Mouse (Mus musculus): ENCODE measurements at regions not wholly inside any gene's neighbourhood (a gene's known extent, or its start where the extent isn't known, plus 50 kb on each side); places are given as distances from the start of the nearest gene placed in this dataset.

GRCm38 (mm10) chr5:76055849-76056248 lies 77.6 kb upstream of the Kdr start:
- Histone ChIP-seq H3K4me3 (replicated peaks; ENCODE audit: low read depth, low read length) (no peak overlapping the region), H3K4me1 (replicated peaks; ENCODE audit: insufficient read depth, low read length) (no peaks in the 10 kb centered on the region), H3K36me3 (ENCODE audit: insufficient read depth, low read length) (no peaks in the 10 kb centered on the region), H3K4me2 (ENCODE audit: low read length) (no peak overlapping the region), H3K9me3 (replicated peaks; ENCODE audit: low read length) (no peaks in the 10 kb centered on the region), H3K9ac (ENCODE audit: low read depth, low read length) (no peak overlapping the region), H3K27ac (no peak overlapping the region), H3K27me3 (ENCODE audit: insufficient read depth, low read length) (no peaks in the 10 kb centered on the region)
- DNase-seq (ENCODE audit: low spot score), result no peak
- ATAC-seq (replicated peaks; ENCODE audit: low FRiP score, low read depth), result no peak
- 80% methylated on average over 2 of the region's 2 CpGs for WGBS
- no peak for TF ChIP-seq CTCF (IDR thresholded peaks at IDR 0.05; ENCODE audit: low read depth)

DNA sequence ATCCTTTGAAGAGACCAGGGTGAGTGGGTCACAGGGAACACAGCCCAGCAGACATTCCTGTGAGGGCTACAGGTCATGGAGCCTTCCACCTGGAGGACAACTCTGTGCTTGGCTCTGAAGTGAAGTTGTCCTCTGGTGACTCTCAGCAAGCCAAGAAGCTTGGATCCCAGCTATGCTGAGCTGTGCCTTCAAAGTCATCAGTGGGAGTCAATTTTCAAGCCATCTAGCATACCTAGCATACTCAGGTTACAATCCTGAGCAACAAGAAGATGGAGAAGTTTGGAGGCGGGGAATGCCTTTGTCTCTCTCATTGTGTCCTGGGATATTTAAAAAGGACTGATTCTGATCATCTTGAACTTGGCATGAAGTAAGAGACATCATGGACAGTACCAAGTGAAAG lies 74.5 kb upstream of the Kdr start:
- Histone ChIP-seq H3K4me2 (ENCODE audit: low read length) (no peak overlapping the region), H3K9me3 (replicated peaks; ENCODE audit: low read length) (no peaks in the 10 kb centered on the region), H3K4me3 (replicated peaks; ENCODE audit: low read depth, low read length) (no peak overlapping the region), H3K4me1 (replicated peaks; ENCODE audit: insufficient read depth, low read length) (no peaks in the 10 kb centered on the region), H3K36me3 (ENCODE audit: insufficient read depth, low read length) (no peaks in the 10 kb centered on the region), H3K9ac (ENCODE audit: low read depth, low read length) (no peak overlapping the region), H3K27ac (no peak overlapping the region), H3K27me3 (ENCODE audit: insufficient read depth, low read length) (no peaks in the 10 kb centered on the region)
- 87% methylated on average over 1 of the region's 1 CpGs for WGBS
- ATAC-seq (replicated peaks; ENCODE audit: low FRiP score, low read depth) (no peak), DNase-seq (ENCODE audit: low spot score) (no peak)
- no peak for TF ChIP-seq CTCF (IDR thresholded peaks at IDR 0.05; ENCODE audit: low read depth)

DNA sequence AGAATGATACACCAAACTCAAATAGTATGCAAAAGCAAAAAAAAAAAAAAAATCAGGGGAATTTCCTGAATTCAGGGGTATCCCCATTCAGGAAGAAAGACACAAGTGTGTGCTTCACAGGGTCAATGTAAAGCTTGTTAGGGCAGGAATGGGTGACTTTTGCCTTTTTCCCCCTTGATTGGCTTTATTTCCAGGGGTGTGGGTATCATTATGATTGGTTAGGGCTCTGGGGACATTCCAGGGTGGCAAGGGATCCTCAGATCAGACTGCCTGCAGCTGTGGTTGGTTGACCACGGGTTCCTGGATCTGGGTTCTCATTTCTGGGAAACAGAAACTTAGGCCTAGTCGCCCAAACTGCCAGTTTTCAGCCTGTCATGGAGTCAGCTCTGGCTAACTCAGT lies 73.4 kb upstream of the Kdr start:
- Histone ChIP-seq H3K4me3 (replicated peaks; ENCODE audit: low read depth, low read length) (no peak overlapping the region), H3K27ac (no peak overlapping the region), H3K9me3 (replicated peaks; ENCODE audit: low read length) (no peaks in the 10 kb centered on the region), H3K36me3 (ENCODE audit: insufficient read depth, low read length) (no peaks in the 10 kb centered on the region), H3K4me1 (replicated peaks; ENCODE audit: insufficient read depth, low read length) (no peaks in the 10 kb centered on the region), H3K4me2 (ENCODE audit: low read length) (no peak overlapping the region), H3K9ac (ENCODE audit: low read depth, low read length) (no peak overlapping the region), H3K27me3 (ENCODE audit: insufficient read depth, low read length) (no peaks in the 10 kb centered on the region)
- ATAC-seq (replicated peaks; ENCODE audit: low FRiP score, low read depth) (no peak), DNase-seq (ENCODE audit: low spot score) (no peak)
- no peak for TF ChIP-seq CTCF (IDR thresholded peaks at IDR 0.05; ENCODE audit: low read depth)
- WGBS, result 94% methylated on average over 2 of the region's 2 CpGs

DNA sequence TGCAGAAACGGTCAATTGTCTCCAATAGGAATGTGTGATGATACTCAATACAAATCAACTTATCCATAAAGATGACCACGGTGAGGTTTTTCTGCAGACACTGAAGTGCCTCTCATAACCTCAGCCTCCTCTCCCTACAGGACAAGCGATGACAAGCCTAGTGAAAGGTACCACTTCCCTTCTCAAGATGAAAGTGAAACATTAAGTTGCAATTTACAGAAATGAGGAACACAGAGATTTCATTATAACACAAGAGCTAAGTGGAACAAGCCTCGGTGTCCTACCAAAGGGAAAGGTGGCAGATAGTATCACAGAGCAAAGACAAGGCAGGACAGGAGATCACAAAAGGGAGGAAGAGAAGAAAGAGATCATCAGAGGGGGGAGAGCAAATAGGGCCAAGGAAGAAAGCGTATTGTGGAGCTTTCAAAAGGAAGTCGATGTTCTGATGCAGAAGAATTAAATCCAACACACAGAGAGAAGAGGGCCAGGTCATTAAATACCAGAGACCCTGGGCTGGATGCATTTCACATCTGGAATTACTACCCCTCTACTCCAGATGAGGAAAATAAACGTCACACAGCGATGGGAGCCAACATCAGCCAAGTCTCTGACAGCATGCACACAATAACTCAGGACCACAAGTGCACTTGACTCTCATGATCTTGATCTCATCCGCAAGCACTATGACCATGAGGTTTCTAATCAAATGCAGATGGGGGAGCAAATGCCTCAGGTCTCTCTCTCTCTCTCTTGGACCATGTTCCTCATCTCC lies 70.0 kb upstream of the Kdr start:
- 81% methylated on average over 9 of the region's 9 CpGs for WGBS
- Histone ChIP-seq H3K9me3 (replicated peaks; ENCODE audit: low read length) (no peaks in the 10 kb centered on the region), H3K9ac (ENCODE audit: low read depth, low read length) (no peak overlapping the region), H3K4me1 (replicated peaks; ENCODE audit: insufficient read depth, low read length) (no peaks in the 10 kb centered on the region), H3K36me3 (ENCODE audit: insufficient read depth, low read length) (no peaks in the 10 kb centered on the region), H3K27ac (no peak overlapping the region), H3K4me2 (ENCODE audit: low read length) (no peak overlapping the region), H3K27me3 (ENCODE audit: insufficient read depth, low read length) (no peaks in the 10 kb centered on the region), H3K4me3 (replicated peaks; ENCODE audit: low read depth, low read length) (no peak overlapping the region)
- TF ChIP-seq CTCF (IDR thresholded peaks at IDR 0.05; ENCODE audit: low read depth), result no peak
- DNase-seq (ENCODE audit: low spot score), result no peak
- ATAC-seq (replicated peaks; ENCODE audit: low FRiP score, low read depth), result no peak

- peak; percentile 32 for DNase-seq (ENCODE audit: low spot score)
These were observed 65.6 kb upstream of the Kdr start for GRCm38 (mm10) chr5:76043521-76044510.

DNA sequence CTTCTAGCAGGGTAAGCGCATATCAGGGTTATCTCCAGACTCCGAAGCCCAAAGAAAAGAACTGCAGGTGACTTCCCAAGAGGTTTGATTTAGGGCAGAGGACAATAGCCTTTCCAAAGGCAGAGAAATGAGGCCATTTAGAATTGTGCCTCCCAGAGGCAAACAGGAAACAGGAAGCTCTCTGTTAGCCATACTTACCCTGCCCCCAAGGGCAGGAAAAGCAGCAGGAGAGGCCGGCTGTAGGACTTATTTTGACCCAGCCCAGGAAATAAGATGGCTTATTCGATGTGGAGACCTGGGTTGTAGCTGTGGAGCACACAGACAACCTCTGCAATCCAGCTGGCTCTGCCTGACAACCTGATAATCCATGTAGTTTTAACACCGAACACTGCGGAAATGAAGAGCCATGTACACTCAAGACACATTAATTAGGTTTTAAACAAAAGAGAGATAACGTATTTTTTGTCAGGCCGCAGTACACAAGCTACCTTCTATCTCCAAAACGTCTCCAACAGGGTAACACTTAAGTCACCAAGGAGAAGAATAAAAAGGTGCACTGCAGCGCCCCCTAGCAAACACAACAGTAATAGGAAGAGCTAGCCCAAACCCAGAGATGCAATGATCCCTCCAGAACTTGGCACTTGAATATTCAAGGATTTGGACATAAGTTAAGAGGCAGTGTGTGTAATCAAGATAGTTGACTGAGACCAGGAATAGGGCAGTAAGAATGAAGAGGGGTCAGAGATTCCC lies 62.4 kb upstream of the Kdr start:
- Histone ChIP-seq H3K4me1 (replicated peaks; ENCODE audit: insufficient read depth, low read length) (no peaks in the 10 kb centered on the region), H3K9ac (ENCODE audit: low read depth, low read length) (no peak overlapping the region), H3K9me3 (replicated peaks; ENCODE audit: low read length) (no peaks in the 10 kb centered on the region; the same call in 1 of the 2 replicates), H3K4me2 (ENCODE audit: low read length) (no peak overlapping the region), H3K4me3 (replicated peaks; ENCODE audit: low read depth, low read length) (no peak overlapping the region), H3K27me3 (ENCODE audit: insufficient read depth, low read length) (no peaks in the 10 kb centered on the region), H3K36me3 (ENCODE audit: insufficient read depth, low read length) (no peaks in the 10 kb centered on the region), H3K27ac (no peak overlapping the region)
- no peak for ATAC-seq (replicated peaks; ENCODE audit: low FRiP score, low read depth)
- peak; percentile 37 for DNase-seq (ENCODE audit: low spot score)
- peak; percentile 44; the same call in 1 of the 2 replicates for TF ChIP-seq CTCF (IDR thresholded peaks at IDR 0.05; ENCODE audit: low read depth)
- 55% methylated on average over 10 of the region's 10 CpGs for WGBS

More at GRCm38 (mm10) chr5:76043521-76044510, 65.6 kb upstream of the Kdr start:
- Histone ChIP-seq H3K27ac (no peak overlapping the region), H3K4me2 (ENCODE audit: low read length) (no peak overlapping the region), H3K27me3 (ENCODE audit: insufficient read depth, low read length) (no peaks in the 10 kb centered on the region), H3K9me3 (replicated peaks; ENCODE audit: low read length) (no peaks in the 10 kb centered on the region), H3K9ac (ENCODE audit: low read depth, low read length) (no peak overlapping the region), H3K4me3 (replicated peaks; ENCODE audit: low read depth, low read length) (no peak overlapping the region), H3K36me3 (ENCODE audit: insufficient read depth, low read length) (no peaks in the 10 kb centered on the region), H3K4me1 (replicated peaks; ENCODE audit: insufficient read depth, low read length) (no peaks in the 10 kb centered on the region)
- TF ChIP-seq CTCF (IDR thresholded peaks at IDR 0.05; ENCODE audit: low read depth), result no peak
- 36% methylated on average over 14 of the region's 14 CpGs for WGBS
- no peak for ATAC-seq (replicated peaks; ENCODE audit: low FRiP score, low read depth)

Measured in kidney, postnatal 0 days (tissue).